In genomic region chr3:146257483-146258122, GRCm38 (mm10) we compare ENCODE assay signal across 13 mouse cellular contexts. TPM values are rescaled to one million over a fixed set of nuclear protein-coding genes. Genes with fewer than 3 reads are reported as not detected.
DNase-seq lines count a peak whose midpoint lies in the region; ATAC-seq lines count a peak whose summit lies in the region.
"Had no signal": no experiment of that assay in that cellular context is flagged by ENCODE, and none has a peak within 500 bp of the region (broad histone marks: within the 10 kb centered on the region; RNA-seq: fewer than 3 reads in every experiment).

No protein-coding gene starts in this region.

- no peak overlapping the region for H3K4me2 ChIP-seq in hindbrain, embryonic 11.5 days (replicated peaks; ENCODE audit: low read depth, low read length)
- no peak overlapping the region for H3K4me2 ChIP-seq in hindbrain, embryonic 14.5 days (replicated peaks)
- H3K4me2 ChIP-seq in intestine, embryonic 15.5 days (replicated peaks) = no peak overlapping the region
- H3K4me2 ChIP-seq: midbrain, embryonic 11.5 days had no signal

- H3K27ac ChIP-seq in hindbrain, embryonic 11.5 days (ENCODE audit: low read depth, low read length) = no peak overlapping the region
- no peak overlapping the region for H3K27ac ChIP-seq in hindbrain, embryonic 14.5 days
- H3K27ac ChIP-seq in intestine, embryonic 15.5 days = no peak overlapping the region

- H3K9me3 ChIP-seq in hindbrain, embryonic 11.5 days (ENCODE audit: control insufficient read depth, low read length) = no peaks in the 10 kb centered on the region
- H3K9me3 ChIP-seq in hindbrain, embryonic 14.5 days (ENCODE audit: control insufficient read depth, low read length) = no peaks in the 10 kb centered on the region
- H3K9me3 ChIP-seq in intestine, embryonic 15.5 days = no peaks in the 10 kb centered on the region

- H3K27me3 ChIP-seq in hindbrain, embryonic 11.5 days (ENCODE audit: control insufficient read depth, insufficient read depth, low read length) = no peaks in the 10 kb centered on the region
- no peaks in the 10 kb centered on the region for H3K27me3 ChIP-seq in hindbrain, embryonic 14.5 days (ENCODE audit: control insufficient read depth, insufficient read depth, low read length)
- H3K27me3 ChIP-seq in intestine, embryonic 15.5 days (replicated peaks) = no peaks in the 10 kb centered on the region

- ATAC-seq in hindbrain, embryonic 11.5 days (ENCODE audit: low FRiP score) = no peak
- ATAC-seq in hindbrain, embryonic 14.5 days (ENCODE audit: low FRiP score) = no peak
- ATAC-seq in granulocyte monocyte progenitor cell, adult 5-6 weeks (replicated peaks; ENCODE audit: poor library complexity, severe bottlenecking) = peak; percentile 81
- ATAC-seq in intestine, embryonic 15.5 days = no peak

- no peaks in the 10 kb centered on the region for H3K36me3 ChIP-seq in hindbrain, embryonic 11.5 days (ENCODE audit: control insufficient read depth, insufficient read depth, low read length)
- no peaks in the 10 kb centered on the region for H3K36me3 ChIP-seq in hindbrain, embryonic 14.5 days (replicated peaks; ENCODE audit: control insufficient read depth, insufficient read depth)
- no peaks in the 10 kb centered on the region for H3K36me3 ChIP-seq in intestine, embryonic 15.5 days

- DNase-seq in hindbrain, embryonic 11.5 days (ENCODE audit: low spot score) = peak; percentile 29
- no peak for DNase-seq in hindbrain, embryonic 14.5 days (ENCODE audit: low spot score)
- peak; percentile 41 for DNase-seq in CD4-positive helper T cell, adult 2 months (ENCODE audit: low read depth, low spot score)
- DNase-seq in spleen, postnatal 4 days (ENCODE audit: low spot score in 2 of 2) = peak; percentile 47 to 72
- no peak for DNase-seq in kidney, postnatal 14 days
- DNase-seq: cerebellum, adult 8-10 months; kidney, adult 8-10 months; lung, adult 18-20 months; right cerebral cortex, postnatal 4 days; thymus, adult 2 months had no signal

- H3K4me1 ChIP-seq in hindbrain, embryonic 11.5 days (replicated peaks; ENCODE audit: control insufficient read depth, insufficient read depth, low read length) = no peaks in the 10 kb centered on the region
- H3K4me1 ChIP-seq in hindbrain, embryonic 14.5 days (replicated peaks; ENCODE audit: control insufficient read depth, insufficient read depth, low read length) = no peaks in the 10 kb centered on the region
- peaks cover 14% of the 10 kb centered on the region; the same call in 1 of the 2 replicates for H3K4me1 ChIP-seq in intestine, embryonic 15.5 days (replicated peaks)

- H3K4me3 ChIP-seq in hindbrain, embryonic 11.5 days (ENCODE audit: low read depth, low read length) = no peak overlapping the region
- no peak overlapping the region for H3K4me3 ChIP-seq in hindbrain, embryonic 14.5 days (replicated peaks; ENCODE audit: low read length)
- no peak overlapping the region for H3K4me3 ChIP-seq in intestine, embryonic 15.5 days (replicated peaks)

- 73% methylated on average over 10 of the region's 10 CpGs for WGBS in hindbrain, embryonic 11.5 days
- WGBS in hindbrain, embryonic 14.5 days = 66% methylated on average over 10 of the region's 10 CpGs
- 41% methylated on average over 10 of the region's 10 CpGs for WGBS in intestine, embryonic 15.5 days

- H3K9ac ChIP-seq in hindbrain, embryonic 11.5 days (ENCODE audit: low read depth, low read length) = no peak overlapping the region
- H3K9ac ChIP-seq in hindbrain, embryonic 14.5 days = no peak overlapping the region
- H3K9ac ChIP-seq in intestine, embryonic 15.5 days = no peak overlapping the region

RNA-seq across cellular contexts. Expression of gene Lpar3, which starts 36.8 kb away (rescaled TPM):
- 1.4 and 1.5 TPM in 2 replicates for polyA plus RNA-seq in hindbrain, embryonic 11.5 days (2014; fragmentation: Nextera tagmentation; extraction: Ambion mirVana)
- 0.37 and 0.81 TPM in 2 replicates for polyA plus RNA-seq in hindbrain, embryonic 14.5 days (2014; fragmentation: Nextera tagmentation; extraction: Ambion mirVana)
- total RNA-seq in granulocyte monocyte progenitor cell, adult 5-6 weeks (2014; fragmentation: Nextera tagmentation) = not detected in 2 replicates
- not detected in 2 replicates for total RNA-seq in granulocyte monocyte progenitor cell, adult 5-6 weeks (2017)
- polyA plus RNA-seq in intestine, embryonic 15.5 days (2015; fragmentation: Nextera tagmentation; extraction: Ambion mirVana) = 1.8 and 1.9 TPM in 2 replicates

Comparison
In these comparisons a context has a peak if more than half of its experiments do, and no peak if none do; other contexts are left out.
1. DNase-seq: peak in hindbrain, embryonic 11.5 days (single experiment), CD4-positive helper T cell, adult 2 months (single experiment) and spleen, postnatal 4 days (2 of 2); none in hindbrain, embryonic 14.5 days (single experiment) and kidney, postnatal 14 days (single experiment).